Mouse (Mus musculus) heart, postnatal 0 days (tissue): ENCODE results near the gene Vwa2.

ENCODE experiments used
- CTCF ChIP-seq: IDR thresholded peaks from 2 replicates; pipeline ENCODE4 v1.5.1; 2016; ENCODE audit warnings: antibody characterized with exemption, control low read depth, low read depth
- EP300 ChIP-seq: IDR thresholded peaks from 2 replicates; pipeline ENCODE4 v1.6.1; 2016; ENCODE audit warnings: antibody characterized with exemption, low read depth

DNA sequence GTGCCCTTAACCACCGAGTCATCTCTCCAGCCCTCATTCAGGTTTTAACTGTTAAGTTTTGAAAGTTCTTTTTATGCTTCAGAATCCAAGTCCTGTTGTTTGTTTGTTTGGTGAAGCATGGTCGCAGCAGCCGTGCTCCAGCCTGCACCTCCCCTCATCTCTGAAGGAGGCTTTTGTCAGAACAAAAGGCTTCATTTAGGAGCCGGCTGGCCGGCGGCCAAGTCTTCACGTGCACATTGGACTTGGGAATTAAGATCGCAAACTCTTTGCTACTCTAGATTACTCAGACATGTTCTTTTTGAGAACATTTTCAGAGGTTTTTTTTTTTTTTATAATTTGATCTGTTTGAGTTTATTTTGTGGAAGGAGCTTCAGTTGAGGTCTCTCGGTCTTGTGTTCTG lies 38.7 kb upstream of the Vwa2 start:
- TF ChIP-seq CTCF (no peak), EP300 (no peak)
